Mouse (Mus musculus) MEL (cell line): ENCODE data around the gene Olfr1496. TPM values are rescaled to one million over a fixed set of nuclear protein-coding genes. Genes with fewer than 3 reads are reported as not detected.
A peak's percentile ranks its signal among the peaks of the same experiment; 100 is the strongest.
"Not testable (repeated sequence)": the region's sequence is repeated elsewhere in the genome, so short reads cannot be mapped to it uniquely, and the experiment has no call there.

ENCODE experiments used
- DNase-seq: peaks from one replicate; pipeline ENCODE4 v3.0.0; 2011; ENCODE audit warnings: low read depth, low spot score
- H3K27ac ChIP-seq: 2 replicates; pipeline ENCODE4 v1.5.1; 2012; ENCODE audit warnings: low read depth, mild to moderate bottlenecking, control low read depth, low read length, moderate library complexity; ENCODE audit not compliant: control insufficient read depth
- H3K27me3 ChIP-seq, 2 experiments: fragments of 150-350 bp in 1 of 2; sonication (generic) in 1 of 2; 2 replicates each; pipeline ENCODE4 v1.6.1; 2012; ENCODE audit warnings: low read length in 2 of 2, mild to moderate bottlenecking in 2 of 2, improper control_type of control experiment in 1 of 2, moderate library complexity in 1 of 2; ENCODE audit not compliant: insufficient read depth in 2 of 2, control insufficient read depth in 1 of 2
- H3K36me3 ChIP-seq, 2 experiments: 2 replicates each; pipeline ENCODE4 v1.6.1; 2012 to 2014; ENCODE audit warnings: low read length in 2 of 2, improper control_type of control experiment in 1 of 2, inconsistent platforms in 1 of 2, mild to moderate bottlenecking in 1 of 2; ENCODE audit not compliant: insufficient read depth in 2 of 2, control insufficient read depth in 1 of 2
- H3K4me1 ChIP-seq, 2 experiments: fragments of 150-350 bp in 1 of 2; sonication (generic) in 1 of 2; 2 replicates each; pipeline ENCODE4 v1.6.1; 2012; ENCODE audit warnings: low read length in 2 of 2, improper control_type of control experiment in 1 of 2, mild to moderate bottlenecking in 1 of 2; ENCODE audit not compliant: insufficient read depth in 2 of 2, control insufficient read depth in 1 of 2
- H3K4me3 ChIP-seq, 2 experiments: fragments of 150-350 bp in 1 of 2; sonication (generic) in 1 of 2; 2 replicates each; pipeline ENCODE4 v1.5.1; 2012; ENCODE audit warnings: low read depth in 2 of 2, low read length in 2 of 2, mild to moderate bottlenecking in 2 of 2, moderate library complexity in 2 of 2, control low read depth in 1 of 2, improper control_type of control experiment in 1 of 2; ENCODE audit not compliant: control insufficient read depth in 1 of 2, insufficient read depth in 1 of 2
- H3K79me2 ChIP-seq: 2 replicates; pipeline ENCODE4 v1.6.1; 2012; ENCODE audit warnings: mild to moderate bottlenecking, low read length, moderate library complexity; ENCODE audit not compliant: control insufficient read depth, poor library complexity, insufficient read depth
- H3K9ac ChIP-seq: 2 replicates; pipeline ENCODE4 v1.6.1; 2012; ENCODE audit warnings: low read depth, mild to moderate bottlenecking, control low read depth, low read length, moderate library complexity; ENCODE audit not compliant: control insufficient read depth, poor library complexity, severe bottlenecking
- H3K9me3 ChIP-seq: fragments of 150-350 bp; sonication (generic); replicated peaks from 2 replicates; pipeline ENCODE4 v1.6.1; 2012; ENCODE audit warnings: mild to moderate bottlenecking, low read length, improper control_type of control experiment, moderate library complexity; ENCODE audit not compliant: insufficient read depth
- BHLHE40 ChIP-seq: IDR thresholded peaks from 2 replicates; pipeline ENCODE4 v1.6.1; 2012; ENCODE audit warnings: low read depth, mild to moderate bottlenecking, inconsistent platforms, low read length, improper control_type of control experiment, borderline replicate concordance
- CHD1 ChIP-seq: IDR thresholded peaks from 2 replicates; pipeline ENCODE4 v1.6.1; 2012; ENCODE audit warnings: low read depth, mild to moderate bottlenecking, inconsistent platforms, low read length, improper control_type of control experiment
- CHD2 ChIP-seq: IDR thresholded peaks from 2 replicates; pipeline ENCODE4 v1.6.1; 2011; ENCODE audit warnings: low read length, improper control_type of control experiment
- CTCF ChIP-seq, 3 experiments: IDR thresholded peaks in 2 of 3; conservative IDR thresholded peaks in 1 of 3; 2 replicates each; pipeline ENCODE4 v1.5.1; 2011 to 2012; ENCODE audit warnings: low read length in 3 of 3, low read depth in 2 of 3, mild to moderate bottlenecking in 2 of 3, improper control_type of control experiment in 1 of 3, inconsistent platforms in 1 of 3, mixed read lengths in 1 of 3, moderate library complexity in 1 of 3; ENCODE audit not compliant: control insufficient read depth in 1 of 3, insufficient read depth in 1 of 3, poor library complexity in 1 of 3, severe bottlenecking in 1 of 3
- E2F4 ChIP-seq: IDR thresholded peaks from 2 replicates; pipeline ENCODE4 v1.6.1; 2011; ENCODE audit warnings: low read depth, low read length, improper control_type of control experiment, borderline replicate concordance
- ETS1 ChIP-seq: IDR thresholded peaks from 2 replicates; pipeline ENCODE4 v1.6.1; 2012; ENCODE audit warnings: low read depth, mild to moderate bottlenecking, inconsistent platforms, low read length, improper control_type of control experiment, moderate library complexity
- GATA1 ChIP-seq: IDR thresholded peaks from 2 replicates; pipeline ENCODE4 v1.6.1; 2011; ENCODE audit warnings: low read depth, low read length, improper control_type of control experiment
- MAX ChIP-seq: IDR thresholded peaks from 2 replicates; pipeline ENCODE4 v1.6.1; 2011; ENCODE audit warnings: low read length, improper control_type of control experiment
- MEF2A ChIP-seq: IDR thresholded peaks from 2 replicates; pipeline ENCODE4 v1.6.1; 2014; ENCODE audit warnings: low read depth, mild to moderate bottlenecking, inconsistent platforms, low read length, improper control_type of control experiment; ENCODE audit not compliant: poor library complexity, insufficient replicate concordance, severe bottlenecking; ENCODE audit errors: extremely low read depth
- MYC ChIP-seq: IDR thresholded peaks from 2 replicates; pipeline ENCODE4 v1.6.1; 2011; ENCODE audit warnings: low read depth, mild to moderate bottlenecking, low read length, improper control_type of control experiment, moderate library complexity
- NRF1 ChIP-seq: IDR thresholded peaks from 2 replicates; pipeline ENCODE4 v1.6.1; 2014; ENCODE audit warnings: low read depth, mild to moderate bottlenecking, inconsistent platforms, low read length, improper control_type of control experiment, moderate library complexity; ENCODE audit not compliant: poor library complexity, insufficient read depth, severe bottlenecking
- RAD21 ChIP-seq: IDR thresholded peaks from 2 replicates; pipeline ENCODE4 v1.6.1; 2011; ENCODE audit warnings: mild to moderate bottlenecking, low read depth, low read length, improper control_type of control experiment
- RCOR1 ChIP-seq: IDR thresholded peaks from 2 replicates; pipeline ENCODE4 v1.6.1; 2012; ENCODE audit warnings: low read depth, mild to moderate bottlenecking, inconsistent platforms, low read length, improper control_type of control experiment
- SMC3 ChIP-seq: IDR thresholded peaks from 2 replicates; pipeline ENCODE4 v1.6.1; 2011; ENCODE audit warnings: low read depth, low read length, improper control_type of control experiment
- USF2 ChIP-seq, 2 experiments: IDR thresholded peaks; 2 replicates each; pipeline ENCODE4 v1.6.1; 2011 to 2012; ENCODE audit warnings: improper control_type of control experiment in 2 of 2, low read length in 2 of 2, borderline replicate concordance in 1 of 2, inconsistent platforms in 1 of 2, low read depth in 1 of 2, mild to moderate bottlenecking in 1 of 2; ENCODE audit not compliant: insufficient read depth in 1 of 2
- ZC3H11A ChIP-seq: IDR thresholded peaks from 2 replicates; pipeline ENCODE4 v1.6.1; 2012; ENCODE audit warnings: low read depth, mild to moderate bottlenecking, inconsistent platforms, low read length, improper control_type of control experiment
- ZKSCAN1 ChIP-seq: IDR thresholded peaks from 2 replicates; pipeline ENCODE4 v1.6.1; 2012; ENCODE audit warnings: low read depth, mild to moderate bottlenecking, inconsistent platforms, low read length, improper control_type of control experiment, moderate library complexity
- ZNF384 ChIP-seq: IDR thresholded peaks from 2 replicates; pipeline ENCODE4 v1.6.1; 2012; ENCODE audit warnings: low read depth, mild to moderate bottlenecking, inconsistent platforms, low read length, improper control_type of control experiment
- polyA plus RNA-seq, 2 experiments: library from polyadenylated mRNA; stranded (reverse) in 1 of 2; unstranded in 1 of 2; fragments of >175 nt in 1 of 2; fragments of >200 nt in 1 of 2; gene quantifications; 2 replicates each; pipeline versions ENCODE4 v1.2.1 to v1.2.4; 2012; ENCODE audit warnings: low replicate concordance in 2 of 2, low read depth in 1 of 2; ENCODE audit not compliant: insufficient read length in 2 of 2, insufficient read depth in 1 of 2, missing spikeins in 1 of 2
- total RNA-seq: library from RNA; depleted of rRNA; stranded (reverse); fragments of 300-350 nt; gene quantifications from 2 replicates; pipeline ENCODE4 v1.2.3, GENCODE M21; 2012

The Olfr1496 gene
- total and polyA plus RNA-seq, 3 experiments, result not detected

GRCm38 (mm10) chr19:13798102-13798501, 20.4 kb downstream of the Olfr1496 start, which contains the start of gene Olfr1497:
Olfr1497 (minus strand) TSS chr19:13798202.
- Histone ChIP-seq H3K79me2 (no peaks in the 10 kb centered on the region), H3K4me3 (no peak within 1 kb of the TSS), H3K27me3 (no peaks in the 10 kb centered on the region), H3K36me3 (no peaks in the 10 kb centered on the region), H3K9me3 (no peaks in the 10 kb centered on the region), H3K27ac (no peak within 1 kb of the TSS), H3K9ac (no peak within 1 kb of the TSS), H3K4me1 (no peaks in the 10 kb centered on the region)
- DNase-seq, result no peak
- no peak for TF ChIP-seq ZNF384
- no peak for TF ChIP-seq CHD1
- no peak for TF ChIP-seq CHD2
- no peak for TF ChIP-seq RCOR1
- no peak for TF ChIP-seq GATA1
- TF ChIP-seq E2F4, result no peak
- TF ChIP-seq BHLHE40, result no peak
- no peak for TF ChIP-seq NRF1
- TF ChIP-seq USF2 (IDR thresholded peaks at IDR 0.05; ENCODE audit: borderline replicate concordance in 1 of 2, insufficient read depth in 1 of 2, low read depth in 1 of 2, low read length in 2 of 2), result no peak
- no peak for TF ChIP-seq SMC3
- no peak for TF ChIP-seq MYC
- TF ChIP-seq, all 39 proteins: peak for 0

GRCm38 (mm10) chr19:13805486-13805885, 27.8 kb downstream of the Olfr1496 start:
- H3K27ac ChIP-seq, H3K9me3 ChIP-seq, H3K79me2 ChIP-seq, H3K4me3 ChIP-seq, H3K36me3 ChIP-seq, H3K9ac ChIP-seq, H3K4me1 ChIP-seq, H3K27me3 ChIP-seq, DNase-seq: not testable (repeated sequence)

GRCm38 (mm10) chr19:13812823-13813222, 35.1 kb downstream of the Olfr1496 start:
- no peak for TF ChIP-seq NRF1
- peak; percentile 60 for TF ChIP-seq SMC3
- peak; percentile 55 to 69 (median 68) for TF ChIP-seq CTCF (IDR thresholded peaks at IDR 0.05 in 2 of 3, conservative IDR thresholded peaks at IDR 0.05 in 1 of 3; ENCODE audit: control insufficient read depth in 1 of 3, insufficient read depth in 1 of 3, low read depth in 2 of 3, low read length in 3 of 3, poor library complexity in 1 of 3, severe bottlenecking in 1 of 3)
- TF ChIP-seq RAD21, result peak; percentile 59
- no peak for TF ChIP-seq CHD2
- TF ChIP-seq MAX, result no peak
- no peak for TF ChIP-seq BHLHE40
- no peak for TF ChIP-seq ZKSCAN1
- TF ChIP-seq ZC3H11A, result peak; percentile 53
- no peak for TF ChIP-seq ETS1
- no peak for TF ChIP-seq MEF2A
- H3K27me3 ChIP-seq, result no peaks in the 10 kb centered on the region
- DNase-seq, result peak; percentile 41

More at GRCm38 (mm10) chr19:13812823-13813222, 35.1 kb downstream of the Olfr1496 start:
- Histone ChIP-seq H3K9me3 (no peaks in the 10 kb centered on the region), H3K27ac (no peak overlapping the region), H3K79me2 (no peaks in the 10 kb centered on the region), H3K36me3 (no peaks in the 10 kb centered on the region), H3K4me1 (no peaks in the 10 kb centered on the region), H3K9ac (no peak overlapping the region), H3K4me3 (no peak overlapping the region)
